Mouse (Mus musculus) lung, adult 2 months (tissue): ENCODE data around the gene Arfip1. TPM values are rescaled to one million over a fixed set of nuclear protein-coding genes. Genes with fewer than 3 reads are reported as not detected.

ENCODE experiments used
- DNase-seq: peaks from one replicate; pipeline ENCODE4 v3.0.0; 2022
- H3K4me1 ChIP-seq: fragments of 200-500 bp; 2 replicates; pipeline ENCODE4 v1.6.1; 2011; ENCODE audit warnings: low read length; ENCODE audit not compliant: control insufficient read depth, insufficient read depth
- H3K4me3 ChIP-seq: fragments of 200-500 bp; replicated peaks from 2 replicates; pipeline ENCODE3; 2011; ENCODE audit warnings: low read depth, mild to moderate bottlenecking, control low read depth, low read length; ENCODE audit errors: extremely low read depth
- CTCF ChIP-seq: fragments of 200-500 bp; IDR thresholded peaks from 2 replicates; pipeline ENCODE4 v1.5.1; 2011; ENCODE audit warnings: mild to moderate bottlenecking, low read length, control low read depth; ENCODE audit not compliant: insufficient read depth
- POLR2A ChIP-seq: fragments of 200-500 bp; IDR thresholded peaks from 2 replicates; pipeline ENCODE4 v1.6.1; 2011; ENCODE audit warnings: low read depth, mild to moderate bottlenecking, control low read depth, low read length, borderline replicate concordance; ENCODE audit errors: extremely low read depth
- WGBS: fragments of 180-500 bp; shearing (Covaris S2); methylation state at CpG from one replicate; pipeline ENCODE4 v1.1.7; 2018; 5-methylcytosine and 5-hydroxymethylcytosine counted together
- polyA plus RNA-seq: library from polyadenylated mRNA; depleted of rRNA; stranded (reverse); fragments of >200 nt; gene quantifications from 2 replicates; pipeline ENCODE4 v1.2.3, GENCODE M21; 2012

Gene Arfip1
- polyA plus RNA-seq, 1 experiment = 14.2 TPM

DNA sequence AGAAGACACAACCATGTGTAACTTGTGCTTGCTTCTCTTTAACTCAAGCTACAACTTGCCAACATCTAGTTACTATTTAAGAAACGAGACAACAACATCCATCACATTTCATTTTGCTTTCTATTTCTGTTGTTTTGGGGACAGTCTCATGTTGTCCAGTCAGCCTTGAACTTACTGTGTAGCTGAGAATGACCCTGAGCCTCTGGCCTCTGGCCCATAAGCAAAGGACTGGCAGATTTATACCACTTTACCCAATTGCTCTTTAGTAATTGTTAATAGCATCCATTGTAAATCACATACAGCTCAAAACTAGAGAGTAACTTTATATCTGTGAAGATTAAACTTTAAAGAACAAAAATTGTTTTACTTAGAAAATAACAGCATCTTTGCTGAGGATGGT lies 40.5 kb downstream of the Arfip1 start:
- Histone ChIP-seq H3K4me3 (no peak overlapping the region), H3K4me1 (no peaks in the 10 kb centered on the region; the same call in none of the 2 replicates)
- WGBS = 79% methylated on average over 1 of the region's 1 CpGs
- TF ChIP-seq POLR2A (no peak), CTCF (no peak)
- no peak for DNase-seq

DNA sequence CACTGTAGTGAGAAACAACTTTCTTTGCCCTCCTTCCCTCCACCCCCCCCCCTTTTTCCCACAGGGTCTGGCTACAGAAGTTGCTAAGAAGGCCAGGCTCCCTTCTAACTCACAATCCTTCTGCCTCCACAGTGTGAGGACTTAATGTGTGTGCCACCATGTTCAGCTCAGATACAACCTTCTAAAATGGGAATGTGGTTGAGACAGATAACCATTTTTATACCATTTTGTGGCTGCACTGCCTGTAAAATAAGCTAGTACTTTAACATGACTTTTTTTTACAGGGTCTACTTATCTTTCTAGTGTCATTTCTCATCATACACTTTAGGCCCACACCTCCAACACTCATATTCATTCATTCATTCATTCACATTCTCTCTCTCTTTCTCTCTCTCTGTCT lies 41.8 kb downstream of the Arfip1 start:
- Histone ChIP-seq H3K4me3 (no peak overlapping the region), H3K4me1 (no peaks in the 10 kb centered on the region; the same call in 1 of the 2 replicates)
- no peak for TF ChIP-seq CTCF
- no peak for DNase-seq

DNA sequence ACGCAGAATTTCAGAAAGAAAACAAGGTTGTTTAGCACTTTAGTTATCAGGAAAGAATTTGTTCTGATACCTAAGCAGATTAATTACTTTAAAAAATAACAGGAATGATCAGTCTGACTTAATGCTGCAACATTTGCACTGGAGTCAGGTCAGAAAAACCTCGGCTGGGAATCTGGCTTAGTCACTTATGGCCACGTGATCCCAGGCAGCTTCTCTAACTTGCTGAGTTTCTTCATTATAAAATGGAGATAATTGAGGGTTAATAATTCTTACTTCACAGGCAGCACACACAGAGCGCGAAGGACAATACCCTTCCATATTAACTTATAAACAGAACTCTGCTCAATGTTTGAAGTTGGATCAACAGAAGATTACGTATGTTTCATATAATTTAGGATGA lies 45.4 kb downstream of the Arfip1 start:
- WGBS = 52% methylated on average over 6 of the region's 6 CpGs
- DNase-seq = no peak
- Histone ChIP-seq H3K4me3 (no peak overlapping the region), H3K4me1 (no peaks in the 10 kb centered on the region)
- TF ChIP-seq POLR2A (no peak), CTCF (no peak)

DNA sequence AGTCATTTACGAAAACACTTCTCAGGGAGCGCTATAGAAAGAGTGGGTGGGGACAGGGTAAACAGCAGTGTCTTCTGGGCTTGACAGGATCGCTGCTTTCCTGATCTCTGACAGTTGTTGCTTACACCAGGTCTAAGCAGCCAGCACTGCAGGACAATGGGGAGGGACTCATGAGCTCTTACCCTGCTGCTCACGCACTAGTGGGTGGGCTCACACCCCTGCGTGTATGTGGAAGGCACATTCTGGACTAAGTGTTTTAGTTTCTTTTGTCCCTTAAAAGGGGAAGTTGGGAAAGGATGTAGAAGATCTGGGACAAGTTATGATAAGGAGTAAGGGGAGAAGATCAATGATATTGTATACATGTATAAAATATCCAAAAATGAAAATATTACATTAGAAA lies 49.2 kb downstream of the Arfip1 start:
- no peak for DNase-seq
- TF ChIP-seq POLR2A (no peak), CTCF (no peak)
- no peaks in the 10 kb centered on the region for H3K4me1 ChIP-seq
- 68% methylated on average over 5 of the region's 5 CpGs for WGBS
- no peak overlapping the region for H3K4me3 ChIP-seq

DNA sequence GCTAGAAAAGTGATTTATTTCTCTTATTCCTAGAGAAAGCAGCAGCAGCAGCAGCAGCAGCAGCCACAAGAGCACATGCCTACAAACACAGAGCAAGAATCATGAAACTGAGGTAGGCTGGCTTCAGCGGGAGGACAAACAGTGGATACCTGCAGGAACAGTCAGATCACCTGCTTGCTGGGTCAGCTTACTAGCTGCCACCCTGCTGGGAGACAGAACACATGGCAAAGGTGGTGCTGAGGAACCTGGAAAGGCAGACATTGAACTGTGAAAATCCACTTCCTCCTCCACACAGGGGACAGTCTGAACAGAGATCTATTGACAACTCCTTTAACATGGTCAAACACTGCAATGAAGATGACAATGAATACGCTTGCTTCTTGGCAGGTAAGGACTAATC lies 53.4 kb downstream of the Arfip1 start:
- WGBS = 81% methylated on average over 2 of the region's 2 CpGs
- no peak for DNase-seq
- TF ChIP-seq CTCF (no peak), POLR2A (no peak)
- Histone ChIP-seq H3K4me1 (peaks cover 3% of the 10 kb centered on the region; the same call in 1 of the 2 replicates), H3K4me3 (no peak overlapping the region)

DNA sequence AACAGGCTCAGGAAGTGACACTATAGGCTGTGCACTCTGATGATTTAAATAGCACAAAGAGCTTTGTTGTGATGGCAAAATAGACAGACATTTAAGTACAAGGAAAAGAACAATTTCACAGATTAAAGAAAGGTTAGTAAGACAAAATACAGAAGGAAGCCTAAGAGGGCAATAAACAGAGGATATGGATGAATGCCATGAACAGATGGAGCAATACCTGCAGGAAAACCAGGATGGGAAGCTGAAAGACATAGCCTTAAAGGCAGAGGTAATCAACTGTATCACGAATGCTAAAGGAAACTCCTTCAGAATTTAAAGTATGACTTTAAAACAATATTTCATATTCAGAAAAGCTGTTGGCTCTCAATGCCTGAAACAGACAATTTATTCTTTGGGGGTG lies 57.5 kb downstream of the Arfip1 start:
- DNase-seq = no peak
- Histone ChIP-seq H3K4me1 (peaks cover 3% of the 10 kb centered on the region; the same call in 1 of the 2 replicates), H3K4me3 (no peak overlapping the region)
- TF ChIP-seq POLR2A (no peak), CTCF (no peak)
- WGBS = 51% methylated on average over 1 of the region's 1 CpGs

DNA sequence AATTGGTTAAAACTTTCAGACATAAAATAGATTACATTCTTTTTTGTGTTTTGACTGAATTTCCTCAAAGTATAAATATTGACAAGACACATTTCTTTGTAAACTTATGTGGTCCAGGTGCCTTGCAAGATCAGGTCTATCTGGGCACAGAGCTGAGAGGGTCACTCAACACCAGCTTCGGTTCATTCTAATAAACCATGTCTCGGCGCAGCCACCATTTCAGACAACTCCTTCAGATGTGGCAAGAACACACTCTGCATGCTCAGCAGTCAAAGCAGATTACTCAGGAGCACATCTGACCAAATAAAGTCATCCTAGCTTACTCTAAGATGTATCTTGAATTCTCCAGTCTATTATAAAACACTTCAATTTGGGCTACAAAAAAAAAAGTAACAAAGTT lies 66.3 kb downstream of the Arfip1 start:
- TF ChIP-seq CTCF (no peak), POLR2A (no peak)
- DNase-seq = no peak
- whole genome bisulfite sequencing = 84% methylated on average over 3 of the region's 3 CpGs
- H3K4me3 ChIP-seq = no peak overlapping the region
- H3K4me1 ChIP-seq = no peaks in the 10 kb centered on the region

DNA sequence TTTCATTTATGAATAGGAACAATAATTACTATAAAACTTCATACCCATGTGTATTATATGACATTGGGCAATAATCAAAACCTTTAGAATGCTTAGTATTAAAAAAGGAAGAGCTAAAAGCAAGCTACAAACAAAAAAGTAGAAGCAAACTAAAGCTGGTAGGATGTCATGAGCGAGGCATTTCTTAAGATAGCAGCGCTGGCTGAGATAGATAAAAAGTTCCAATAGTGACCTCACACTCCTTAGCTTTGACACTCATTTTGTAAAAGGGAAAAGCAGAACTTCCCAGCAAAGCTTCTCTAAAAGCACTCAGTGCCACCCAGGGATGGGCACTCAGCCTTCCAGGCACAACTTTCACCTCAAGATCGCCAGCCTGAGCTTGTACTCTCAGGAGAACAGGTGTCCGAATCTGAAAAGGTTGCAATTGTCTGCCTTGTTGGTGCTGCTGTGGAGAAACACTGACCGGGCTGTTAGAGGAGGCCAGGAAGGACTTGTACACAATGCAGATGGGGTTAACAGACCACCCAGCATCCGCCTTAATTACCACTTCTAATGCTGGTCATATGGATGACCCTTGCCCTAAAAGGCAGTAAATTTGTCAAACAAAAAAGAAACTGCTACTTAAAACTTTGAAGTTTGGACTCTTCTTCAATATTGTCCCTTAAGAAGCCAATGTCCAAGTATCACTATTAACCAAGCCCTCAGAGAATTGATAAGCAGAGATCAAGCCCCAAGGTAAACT lies 69.5 kb downstream of the Arfip1 start:
- TF ChIP-seq POLR2A (no peak), CTCF (no peak)
- Histone ChIP-seq H3K4me3 (no peak overlapping the region), H3K4me1 (no peaks in the 10 kb centered on the region)
- WGBS = 86% methylated on average over 6 of the region's 6 CpGs
- DNase-seq = no peak

DNA sequence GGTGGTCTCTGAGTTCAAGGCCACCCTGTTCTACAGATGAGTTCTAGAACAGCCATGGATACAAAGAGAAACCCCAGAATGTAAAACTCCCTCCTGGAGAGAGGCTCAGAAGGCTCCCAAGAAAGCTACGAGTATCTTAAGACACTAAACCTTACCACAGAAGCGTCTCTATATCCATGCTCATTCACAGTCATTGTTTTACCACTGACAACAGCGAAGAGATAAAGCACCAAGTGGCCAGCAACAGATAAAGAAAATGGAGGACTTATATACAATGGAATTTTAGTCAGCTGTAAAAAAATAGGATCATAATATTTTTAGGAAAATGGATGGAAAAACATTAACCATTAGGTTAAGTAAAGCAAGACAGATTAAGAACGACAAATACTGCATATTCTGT lies 77.2 kb downstream of the Arfip1 start:
- no peak for DNase-seq
- no peak overlapping the region for H3K4me3 ChIP-seq
- no peaks in the 10 kb centered on the region for H3K4me1 ChIP-seq
- WGBS = 85% methylated on average over 4 of the region's 4 CpGs
- TF ChIP-seq CTCF (no peak), POLR2A (no peak)

DNA sequence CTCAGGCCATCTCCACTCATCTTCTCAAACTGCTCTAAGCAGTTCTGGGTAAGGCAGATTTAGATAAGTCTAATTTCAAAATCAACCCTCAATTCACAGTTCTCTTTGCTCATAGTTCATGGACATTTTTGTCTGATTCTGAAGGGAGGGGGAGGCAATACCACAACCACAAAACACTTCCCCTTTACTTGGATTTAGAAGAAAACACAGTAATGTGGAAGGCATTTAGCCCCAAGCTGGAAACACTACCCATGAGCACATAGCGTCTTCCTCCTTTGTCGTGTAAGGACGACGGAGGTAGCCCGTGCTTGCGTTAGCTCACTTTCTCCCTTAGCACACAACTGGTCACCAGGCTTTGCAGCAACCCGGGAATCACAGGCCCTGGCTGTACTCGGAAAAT lies 78.1 kb downstream of the Arfip1 start:
- DNase-seq = no peak
- WGBS = 86% methylated on average over 8 of the region's 8 CpGs
- H3K4me1 ChIP-seq = no peaks in the 10 kb centered on the region
- no peak overlapping the region for H3K4me3 ChIP-seq
- TF ChIP-seq CTCF (no peak), POLR2A (no peak)
